Mouse (Mus musculus): ENCODE measurements around the gene Fam193b. TPM values are rescaled to one million over a fixed set of nuclear protein-coding genes. Genes with fewer than 3 reads are reported as not detected.
A peak's percentile ranks its signal among the peaks of the same experiment; 100 is the strongest.

The Fam193b gene
- polyA plus RNA-seq, 1 experiment from 2014 or later: 51.0 TPM

DNA sequence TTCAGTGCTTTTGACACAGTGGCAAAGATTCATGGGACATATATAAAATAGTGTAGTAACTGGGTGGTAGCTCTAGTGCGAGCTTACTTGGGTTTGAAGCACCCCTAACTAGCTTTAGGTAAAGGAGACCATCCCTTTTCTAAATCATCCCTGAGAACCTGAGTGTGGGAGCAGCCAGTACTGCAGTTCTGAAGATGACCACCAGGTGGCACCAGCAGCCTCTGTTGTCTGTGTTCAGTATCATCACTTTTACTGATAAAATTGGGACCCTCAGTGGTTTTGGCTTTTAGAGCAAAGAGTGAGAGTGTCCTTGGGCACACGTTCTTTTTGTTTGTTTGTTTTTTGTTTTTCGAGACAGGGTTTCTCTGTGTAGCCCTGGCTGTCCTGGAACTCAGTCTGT, 30.7 kb upstream of the Fam193b start:
- H3K36me3 ChIP-seq (ENCODE audit: control insufficient read depth, insufficient read depth, low read length): peaks cover 11% of the 10 kb centered on the region
- 13% methylated on average over 3 of the region's 3 CpGs for WGBS
- H3K4me3 ChIP-seq (ENCODE audit: low read depth, low read length): no peak overlapping the region
- peaks cover 4% of the 10 kb centered on the region; the same call in 1 of the 2 replicates for H3K4me1 ChIP-seq (ENCODE audit: control insufficient read depth, insufficient read depth, low read length)
- no peak overlapping the region for H3K27ac ChIP-seq (ENCODE audit: low read depth, low read length)
- no peaks in the 10 kb centered on the region for H3K9me3 ChIP-seq (ENCODE audit: control insufficient read depth, low read length)
- ATAC-seq (ENCODE audit: insufficient read depth, low FRiP score, low TSS enrichment): no peak
- no peak overlapping the region for H3K4me2 ChIP-seq (ENCODE audit: low read depth)
- no peak overlapping the region for H3K9ac ChIP-seq (ENCODE audit: low read length)
- DNase-seq (ENCODE audit: low spot score): peak; percentile 89
- no peaks in the 10 kb centered on the region for H3K27me3 ChIP-seq (ENCODE audit: control insufficient read depth, insufficient read depth, low read length)

DNA sequence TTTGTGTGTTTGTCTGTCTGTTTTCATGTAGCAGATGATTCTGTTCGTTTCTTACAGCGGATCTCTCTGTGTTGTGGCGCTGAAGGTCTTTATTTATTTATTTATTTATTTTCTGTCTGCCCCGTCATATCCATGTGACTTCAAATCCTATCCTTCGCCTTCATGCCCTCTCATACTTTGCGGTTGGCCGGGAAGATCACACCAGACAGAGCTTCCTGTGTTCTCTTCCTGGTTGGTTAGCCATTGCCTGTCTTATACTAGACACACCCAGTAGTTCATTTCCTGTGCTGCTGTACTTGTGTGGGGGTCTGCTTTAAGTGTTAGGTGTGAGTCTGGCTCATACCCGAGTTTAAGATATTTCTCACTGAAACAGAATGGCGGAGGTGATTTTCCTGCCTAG, 29.7 kb upstream of the Fam193b start:
- no peak for ATAC-seq (ENCODE audit: insufficient read depth, low FRiP score, low TSS enrichment)
- peak overlapping the region; percentile 85 for H3K9ac ChIP-seq (ENCODE audit: low read length)
- H3K4me1 ChIP-seq (ENCODE audit: control insufficient read depth, insufficient read depth, low read length): peaks cover 4% of the 10 kb centered on the region; the same call in 1 of the 2 replicates
- peak overlapping the region; percentile 83 for H3K4me2 ChIP-seq (ENCODE audit: low read depth)
- WGBS: 25% methylated on average over 9 of the region's 9 CpGs
- no peak for DNase-seq (ENCODE audit: low spot score)
- H3K36me3 ChIP-seq (ENCODE audit: control insufficient read depth, insufficient read depth, low read length): peaks cover 16% of the 10 kb centered on the region
- peak overlapping the region; percentile 84 for H3K4me3 ChIP-seq (ENCODE audit: low read depth, low read length)
- H3K27me3 ChIP-seq (ENCODE audit: control insufficient read depth, insufficient read depth, low read length): no peaks in the 10 kb centered on the region
- no peaks in the 10 kb centered on the region for H3K9me3 ChIP-seq (ENCODE audit: control insufficient read depth, low read length)
- no peak overlapping the region for H3K27ac ChIP-seq (ENCODE audit: low read depth, low read length)

DNA sequence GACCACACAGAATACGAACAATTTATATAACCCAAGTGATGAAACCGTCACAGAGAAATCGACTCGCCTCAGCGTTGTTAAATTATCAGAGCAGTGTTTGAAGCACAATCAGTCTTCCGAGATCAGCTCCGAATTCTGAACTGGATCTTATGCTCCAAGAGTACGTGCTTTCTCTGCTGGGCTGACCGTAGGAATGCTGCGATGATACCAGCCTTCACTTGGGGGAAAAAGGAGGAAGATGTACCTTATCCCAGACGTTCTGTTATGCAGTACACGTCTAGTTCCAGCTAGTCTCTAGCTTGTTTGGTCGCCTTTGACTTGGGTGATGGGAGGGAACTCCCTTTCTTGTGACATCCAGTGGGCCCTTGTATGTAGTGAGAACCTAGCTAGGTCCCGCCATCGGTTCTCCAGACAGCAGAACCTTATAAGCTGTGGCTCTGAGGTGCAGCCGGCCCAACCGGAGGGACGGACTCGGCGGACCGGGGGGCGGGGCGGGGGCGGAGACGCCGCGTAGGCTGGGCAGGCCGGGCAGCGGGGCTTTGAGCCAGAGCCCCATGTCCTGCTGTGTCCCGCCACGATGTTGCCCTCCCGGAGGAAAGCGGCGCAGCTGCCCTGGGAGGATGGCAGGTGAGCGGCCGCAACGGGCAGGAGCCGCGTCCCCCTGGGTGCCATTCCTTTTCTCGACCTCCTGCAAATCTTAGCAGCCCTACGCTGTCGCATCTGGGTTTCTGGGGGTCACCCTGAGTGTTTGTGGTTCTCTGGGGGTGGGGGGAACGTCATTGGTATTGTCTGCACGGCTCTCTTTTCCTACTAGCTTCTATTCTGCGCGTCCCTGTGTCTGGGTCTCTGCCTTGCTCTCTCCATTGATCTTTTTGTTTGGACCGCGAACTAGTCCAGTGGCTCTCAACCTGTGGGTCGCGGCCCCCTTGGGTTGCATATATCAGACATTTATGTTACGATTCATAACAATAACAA, 28.9 kb upstream of the Fam193b start, which contains the start of gene B4galt7:
TSS of gene B4galt7 (plus strand) at position 331 of the 975 bp plus-strand sequence.
- DNase-seq (ENCODE audit: low spot score): peak; percentile 87
- whole genome bisulfite sequencing: 12% methylated on average over 50 of the region's 51 CpGs
- Histone ChIP-seq H3K4me1 (ENCODE audit: control insufficient read depth, insufficient read depth, low read length) (peaks cover 4% of the 10 kb centered on the region; the same call in 1 of the 2 replicates), H3K27ac (ENCODE audit: low read depth, low read length) (peak within 1 kb of the TSS; percentile 68), H3K4me3 (ENCODE audit: low read depth, low read length) (peak within 1 kb of the TSS; percentile 84), H3K9ac (ENCODE audit: low read length) (peak within 1 kb of the TSS; percentile 85), H3K27me3 (ENCODE audit: control insufficient read depth, insufficient read depth, low read length) (no peaks in the 10 kb centered on the region), H3K4me2 (ENCODE audit: low read depth) (peak within 1 kb of the TSS; percentile 83), H3K9me3 (ENCODE audit: control insufficient read depth, low read length) (no peaks in the 10 kb centered on the region), H3K36me3 (ENCODE audit: control insufficient read depth, insufficient read depth, low read length) (peaks cover 19% of the 10 kb centered on the region)
- peak; percentile 85 for ATAC-seq (ENCODE audit: insufficient read depth, low FRiP score, low TSS enrichment)

DNA sequence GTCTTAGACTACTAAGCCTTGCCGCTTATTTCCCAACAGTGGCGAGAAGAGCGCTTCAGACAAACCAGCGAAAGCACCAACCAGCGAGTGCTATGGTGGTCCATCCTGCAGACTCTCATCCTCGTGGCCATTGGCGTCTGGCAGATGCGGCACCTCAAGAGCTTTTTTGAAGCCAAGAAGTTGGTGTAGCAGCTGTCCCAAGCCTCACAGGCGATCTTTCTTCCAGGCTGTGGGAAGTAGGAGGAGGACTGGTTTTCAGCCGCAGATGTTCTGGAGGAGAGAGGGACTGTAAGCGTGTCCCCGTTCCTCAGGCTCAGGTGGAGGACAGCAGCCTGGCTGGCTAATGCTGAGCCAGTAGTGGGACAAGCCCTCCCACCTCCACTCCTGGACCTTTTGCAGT, 25.9 kb upstream of the Fam193b start:
- Histone ChIP-seq H3K27me3 (ENCODE audit: control insufficient read depth, insufficient read depth, low read length) (no peaks in the 10 kb centered on the region), H3K36me3 (ENCODE audit: control insufficient read depth, insufficient read depth, low read length) (peaks cover 19% of the 10 kb centered on the region), H3K4me3 (ENCODE audit: low read depth, low read length) (no peak overlapping the region), H3K4me1 (ENCODE audit: control insufficient read depth, insufficient read depth, low read length) (peaks cover 4% of the 10 kb centered on the region; the same call in 1 of the 2 replicates), H3K9ac (ENCODE audit: low read length) (no peak overlapping the region), H3K9me3 (ENCODE audit: control insufficient read depth, low read length) (no peaks in the 10 kb centered on the region), H3K4me2 (ENCODE audit: low read depth) (no peak overlapping the region), H3K27ac (ENCODE audit: low read depth, low read length) (no peak overlapping the region)
- 95% methylated on average over 12 of the region's 12 CpGs for WGBS
- ATAC-seq (ENCODE audit: insufficient read depth, low FRiP score, low TSS enrichment) (no peak), DNase-seq (ENCODE audit: low spot score) (no peak)

DNA sequence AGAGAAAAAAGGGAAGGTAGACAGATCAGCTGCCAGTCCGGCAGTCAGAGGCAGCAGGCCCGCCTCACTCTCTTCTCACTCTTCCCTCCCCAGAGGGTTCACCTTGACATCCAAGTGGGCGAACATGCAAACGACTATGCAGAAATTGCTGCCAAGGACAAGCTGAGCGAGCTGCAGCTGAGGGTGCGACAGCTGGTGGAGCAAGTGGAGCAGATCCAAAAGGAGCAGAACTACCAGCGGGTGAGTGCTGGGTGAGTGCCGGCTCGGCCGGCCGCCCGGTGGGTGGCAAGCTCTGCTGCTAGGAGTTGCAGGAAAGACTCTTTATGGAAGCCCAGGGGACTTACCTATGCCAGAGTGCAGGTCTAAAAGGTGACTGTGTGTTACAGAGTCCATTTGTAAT, 24.5 kb upstream of the Fam193b start:
- WGBS: 92% methylated on average over 12 of the region's 12 CpGs
- no peak overlapping the region for H3K9ac ChIP-seq (ENCODE audit: low read length)
- peaks cover 4% of the 10 kb centered on the region; the same call in 1 of the 2 replicates for H3K4me1 ChIP-seq (ENCODE audit: control insufficient read depth, insufficient read depth, low read length)
- no peaks in the 10 kb centered on the region for H3K27me3 ChIP-seq (ENCODE audit: control insufficient read depth, insufficient read depth, low read length)
- no peaks in the 10 kb centered on the region for H3K9me3 ChIP-seq (ENCODE audit: control insufficient read depth, low read length)
- peaks cover 19% of the 10 kb centered on the region for H3K36me3 ChIP-seq (ENCODE audit: control insufficient read depth, insufficient read depth, low read length)
- no peak overlapping the region for H3K4me3 ChIP-seq (ENCODE audit: low read depth, low read length)
- no peak for DNase-seq (ENCODE audit: low spot score)
- H3K4me2 ChIP-seq (ENCODE audit: low read depth): no peak overlapping the region
- H3K27ac ChIP-seq (ENCODE audit: low read depth, low read length): no peak overlapping the region
- ATAC-seq (ENCODE audit: insufficient read depth, low FRiP score, low TSS enrichment): no peak

DNA sequence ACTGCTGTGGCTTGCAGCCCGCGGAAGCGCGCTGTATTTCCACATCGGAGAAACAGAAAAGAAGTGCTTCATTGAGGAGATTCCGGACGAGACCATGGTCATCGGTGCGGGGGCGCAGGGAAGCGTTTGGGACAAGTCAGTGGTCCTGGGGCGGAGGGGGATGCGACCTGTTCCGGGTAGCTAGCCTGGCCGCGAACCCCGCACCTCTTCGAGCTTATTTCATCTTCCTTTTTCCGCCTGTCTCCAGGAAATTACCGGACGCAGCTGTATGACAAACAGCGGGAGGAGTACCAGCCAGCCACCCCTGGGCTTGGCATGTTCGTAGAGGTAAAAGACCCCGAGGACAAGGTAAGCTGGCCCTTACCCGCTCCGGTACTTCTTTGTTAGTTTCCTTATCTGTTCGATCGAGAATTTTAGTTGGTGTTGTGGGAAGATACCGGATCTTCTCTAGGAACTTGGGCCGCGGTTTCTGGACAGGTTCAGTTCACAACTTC, 22.4 kb upstream of the Fam193b start:
- H3K9me3 ChIP-seq (ENCODE audit: control insufficient read depth, low read length): no peaks in the 10 kb centered on the region
- H3K36me3 ChIP-seq (ENCODE audit: control insufficient read depth, insufficient read depth, low read length): peaks cover 19% of the 10 kb centered on the region
- no peaks in the 10 kb centered on the region for H3K4me1 ChIP-seq (ENCODE audit: control insufficient read depth, insufficient read depth, low read length)
- peak overlapping the region; percentile 59 for H3K4me3 ChIP-seq (ENCODE audit: low read depth, low read length)
- no peaks in the 10 kb centered on the region for H3K27me3 ChIP-seq (ENCODE audit: control insufficient read depth, insufficient read depth, low read length)
- peak overlapping the region; percentile 52 for H3K4me2 ChIP-seq (ENCODE audit: low read depth)
- ATAC-seq (ENCODE audit: insufficient read depth, low FRiP score, low TSS enrichment) (peak; percentile 65), DNase-seq (ENCODE audit: low spot score) (no peak)
- H3K27ac ChIP-seq (ENCODE audit: low read depth, low read length): no peak overlapping the region
- peak overlapping the region; percentile 74 for H3K9ac ChIP-seq (ENCODE audit: low read length)
- WGBS: under 1% methylated on average over 31 of the region's 31 CpGs

DNA sequence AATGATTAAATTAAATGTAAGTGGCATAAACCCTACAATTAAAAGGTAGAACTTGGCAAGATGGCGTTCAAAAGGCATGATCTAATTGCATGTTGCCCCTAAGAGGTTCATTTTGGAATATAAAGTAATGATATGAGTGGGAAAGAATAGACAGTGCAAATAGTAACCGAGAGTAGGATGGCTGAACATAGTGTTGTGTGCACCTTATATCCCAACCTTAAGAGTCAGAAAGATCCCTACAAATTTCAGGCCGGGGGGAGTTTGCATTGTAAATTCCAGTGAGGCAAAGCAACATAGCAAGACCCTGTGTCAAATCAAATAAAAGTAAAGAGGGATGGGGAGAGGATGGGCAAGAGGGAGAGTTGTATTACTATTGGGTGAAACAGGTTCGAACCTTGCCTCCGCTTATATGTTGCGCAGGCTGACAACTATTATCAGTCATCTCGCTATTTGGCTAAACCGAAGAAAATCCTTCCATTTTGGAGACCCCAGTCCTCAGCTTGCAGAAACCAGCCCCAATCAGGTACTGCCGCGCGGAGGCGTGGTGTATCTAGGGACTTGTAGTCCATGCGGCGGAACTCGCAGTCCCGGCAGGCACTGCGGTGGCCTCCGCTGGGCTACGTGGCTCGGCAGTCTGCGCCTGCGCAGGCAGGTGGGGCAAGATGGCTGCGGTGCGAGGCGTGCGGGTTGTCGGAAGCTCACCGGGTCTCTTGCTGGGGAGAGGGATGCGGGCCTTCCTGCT, 21.8 kb upstream of the Fam193b start:
- DNase-seq (ENCODE audit: low spot score) (peak; percentile 99), ATAC-seq (ENCODE audit: insufficient read depth, low FRiP score, low TSS enrichment) (peak; percentile 98)
- Histone ChIP-seq H3K4me3 (ENCODE audit: low read depth, low read length) (peak overlapping the region; percentile 59), H3K4me2 (ENCODE audit: low read depth) (peak overlapping the region; percentile 52), H3K36me3 (ENCODE audit: control insufficient read depth, insufficient read depth, low read length) (peaks cover 18% of the 10 kb centered on the region), H3K9me3 (ENCODE audit: control insufficient read depth, low read length) (no peaks in the 10 kb centered on the region), H3K27ac (ENCODE audit: low read depth, low read length) (peak overlapping the region; percentile 56; the same call in 1 of the 2 replicates), H3K4me1 (ENCODE audit: control insufficient read depth, insufficient read depth, low read length) (no peaks in the 10 kb centered on the region), H3K9ac (ENCODE audit: low read length) (peak overlapping the region; percentile 74), H3K27me3 (ENCODE audit: control insufficient read depth, insufficient read depth, low read length) (no peaks in the 10 kb centered on the region)
- WGBS: 5% methylated on average over 29 of the region's 29 CpGs

DNA sequence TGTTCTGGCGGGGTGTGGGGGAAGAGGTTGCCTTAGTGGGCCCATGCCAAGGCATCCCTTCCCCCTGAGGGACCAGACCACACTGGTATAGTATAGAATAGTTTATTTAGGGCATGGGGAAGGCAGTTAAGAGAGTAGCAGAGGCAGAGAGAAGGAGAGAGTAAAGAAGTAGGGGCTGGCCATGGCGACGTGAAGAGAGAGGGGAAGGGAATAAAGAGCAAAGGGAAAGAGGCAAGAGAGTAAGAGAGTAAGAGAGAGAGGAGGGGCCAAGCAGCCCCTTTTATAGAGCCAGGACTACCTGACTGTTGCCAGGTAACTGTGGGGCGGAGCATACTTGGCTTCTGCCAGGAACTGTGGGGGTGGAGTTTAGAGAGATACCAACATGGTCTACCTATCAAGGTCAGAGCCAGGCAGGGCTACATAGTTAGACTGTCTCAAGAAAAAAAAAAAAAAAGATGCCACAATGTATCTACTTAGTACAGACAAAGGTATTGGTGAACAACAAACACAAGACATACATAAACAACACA, 21.1 kb upstream of the Fam193b start:
- DNase-seq (ENCODE audit: low spot score): no peak
- no peak overlapping the region for H3K4me2 ChIP-seq (ENCODE audit: low read depth)
- H3K27ac ChIP-seq (ENCODE audit: low read depth, low read length): no peak overlapping the region
- ATAC-seq (ENCODE audit: insufficient read depth, low FRiP score, low TSS enrichment): 0 out of 2 replicates have a peak, but pooled peaks have one; percentile 45
- H3K4me3 ChIP-seq (ENCODE audit: low read depth, low read length): no peak overlapping the region
- peaks cover 14% of the 10 kb centered on the region for H3K36me3 ChIP-seq (ENCODE audit: control insufficient read depth, insufficient read depth, low read length)
- H3K27me3 ChIP-seq (ENCODE audit: control insufficient read depth, insufficient read depth, low read length): no peaks in the 10 kb centered on the region
- no peaks in the 10 kb centered on the region for H3K9me3 ChIP-seq (ENCODE audit: control insufficient read depth, low read length)
- no peaks in the 10 kb centered on the region for H3K4me1 ChIP-seq (ENCODE audit: control insufficient read depth, insufficient read depth, low read length)
- no peak overlapping the region for H3K9ac ChIP-seq (ENCODE audit: low read length)
- WGBS: 65% methylated on average over 4 of the region's 4 CpGs

Data from neural tube, embryonic 11.5 days (tissue).